Mouse (Mus musculus) lung, postnatal 36 days (tissue): Measurements from ENCODE around the gene Cdc25b.

Experiments
- DNase-seq: peaks from one replicate; pipeline ENCODE4 v3.0.0; 2022; ENCODE audit warnings: mixed read lengths

Cdc25b gene

DNA sequence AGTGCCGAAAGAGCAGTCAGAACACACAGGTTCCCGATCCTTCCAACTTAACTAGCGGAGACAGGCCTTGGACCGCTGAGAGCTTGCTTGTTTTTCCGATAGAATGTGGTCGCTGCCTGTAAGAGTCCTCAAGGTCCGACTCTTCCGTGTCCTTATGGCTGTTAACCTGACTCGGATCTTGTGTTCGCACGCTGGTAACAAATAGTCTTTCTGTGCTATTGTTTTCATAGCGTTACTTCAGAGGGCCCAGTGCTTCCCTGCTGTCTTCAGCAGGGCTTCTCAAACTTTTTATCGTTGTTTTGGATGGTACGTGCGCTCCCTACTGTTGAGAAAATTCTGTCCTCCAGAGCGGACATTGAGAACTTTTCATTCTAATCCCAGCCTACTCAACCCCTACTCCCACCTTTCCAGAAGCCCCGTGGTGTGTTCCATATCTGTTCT, 26.1 kb upstream of the Cdc25b start:
- DNase-seq, result peak; percentile 65

DNA sequence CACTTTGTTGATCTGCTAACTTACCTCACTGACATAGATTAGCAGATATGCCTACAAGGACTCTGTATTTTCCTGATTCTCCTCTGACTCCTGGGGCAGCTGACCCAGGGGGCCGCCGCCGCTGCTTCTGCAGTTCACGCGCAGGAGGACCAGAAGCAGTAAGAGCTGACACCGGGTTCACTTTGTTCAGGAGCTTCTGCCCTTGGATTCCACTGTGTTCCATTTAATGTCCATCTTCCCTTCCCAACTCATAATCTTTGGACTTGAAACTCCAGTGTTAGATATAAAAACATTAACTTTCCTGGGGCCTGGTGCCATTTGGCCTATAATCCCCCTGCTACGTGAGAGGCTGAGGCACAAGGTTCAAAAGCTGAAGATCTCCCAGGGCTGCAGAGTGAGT, 22.8 kb upstream of the Cdc25b start:
- no peak for DNase-seq

DNA sequence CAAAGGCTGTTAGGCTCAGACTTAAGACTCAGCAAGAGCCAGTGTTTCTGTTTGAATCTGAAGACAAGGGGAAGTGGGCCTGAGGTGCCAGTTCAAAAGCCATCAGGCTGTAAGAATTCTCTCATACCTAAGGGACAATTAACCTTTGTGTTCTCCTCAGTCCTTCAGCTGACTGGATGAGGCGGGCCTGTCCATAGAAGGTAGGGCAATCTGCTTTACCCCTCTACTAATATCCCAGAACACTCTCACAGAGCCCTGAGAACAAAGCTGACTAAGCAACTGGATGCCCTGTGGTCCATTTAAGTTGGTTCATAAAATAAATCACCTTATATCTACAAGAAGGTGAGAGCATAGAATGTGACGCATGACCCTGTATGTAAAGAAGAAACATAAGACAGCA, 20.6 kb upstream of the Cdc25b start:
- DNase-seq, result no peak

DNA sequence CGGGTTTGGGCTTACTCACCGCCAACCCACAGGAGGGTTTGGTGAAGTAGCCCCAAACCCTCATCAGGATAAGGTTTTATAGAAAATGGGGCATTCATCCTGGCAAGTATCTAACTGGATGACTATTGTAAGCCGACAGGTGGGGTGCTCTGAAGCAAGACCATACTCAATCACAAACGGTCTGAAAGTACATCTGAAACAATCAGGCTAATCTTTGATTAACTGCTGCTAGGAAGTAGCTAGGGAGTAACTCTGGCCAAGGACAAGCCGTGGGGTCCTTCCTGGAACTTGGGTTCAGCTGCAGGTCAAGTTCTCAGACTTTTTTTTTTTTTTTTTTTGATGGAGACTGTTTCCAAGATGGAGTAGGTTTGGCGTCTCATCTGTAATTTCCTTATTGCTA, 18.8 kb upstream of the Cdc25b start:
- DNase-seq, result no peak

DNA sequence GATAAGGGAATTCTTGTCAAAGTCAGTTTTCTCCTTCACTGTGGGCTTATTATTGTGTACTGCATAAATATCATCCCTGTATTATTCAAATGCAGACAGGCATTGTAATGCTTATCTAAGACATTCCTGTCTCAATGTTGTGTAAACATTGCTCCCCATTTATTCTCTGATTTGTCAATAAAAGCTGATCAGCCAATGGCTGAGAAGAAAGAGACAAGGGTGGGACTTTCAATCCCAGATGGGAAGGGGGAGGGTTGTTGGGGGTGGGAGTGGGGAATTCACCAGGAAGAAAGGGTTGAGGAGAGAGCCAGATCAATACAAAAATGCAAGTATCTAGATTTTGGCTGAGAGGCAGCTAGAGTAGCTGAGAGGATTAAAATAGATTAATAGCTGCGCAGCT, 17.8 kb upstream of the Cdc25b start:
- no peak for DNase-seq

DNA sequence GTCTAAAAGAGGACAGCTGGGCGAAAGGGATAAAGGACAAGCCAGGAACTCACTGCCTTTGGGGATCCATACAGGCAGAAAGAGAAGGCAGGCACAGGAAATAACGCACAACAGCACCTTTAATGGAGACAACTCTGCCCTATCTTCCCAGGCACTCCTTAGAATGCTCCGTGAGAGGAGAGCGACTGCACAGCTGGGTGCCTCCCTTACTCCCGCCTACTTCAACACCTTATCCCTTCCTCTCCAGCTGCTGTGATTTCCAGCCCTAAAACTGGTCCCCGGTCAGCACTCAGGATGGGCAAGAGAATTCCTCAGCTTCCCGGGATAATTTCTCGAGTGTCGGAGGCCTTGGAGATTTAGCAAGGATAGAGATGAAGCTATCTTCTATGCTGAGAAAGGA, 15.8 kb upstream of the Cdc25b start:
- no peak for DNase-seq

DNA sequence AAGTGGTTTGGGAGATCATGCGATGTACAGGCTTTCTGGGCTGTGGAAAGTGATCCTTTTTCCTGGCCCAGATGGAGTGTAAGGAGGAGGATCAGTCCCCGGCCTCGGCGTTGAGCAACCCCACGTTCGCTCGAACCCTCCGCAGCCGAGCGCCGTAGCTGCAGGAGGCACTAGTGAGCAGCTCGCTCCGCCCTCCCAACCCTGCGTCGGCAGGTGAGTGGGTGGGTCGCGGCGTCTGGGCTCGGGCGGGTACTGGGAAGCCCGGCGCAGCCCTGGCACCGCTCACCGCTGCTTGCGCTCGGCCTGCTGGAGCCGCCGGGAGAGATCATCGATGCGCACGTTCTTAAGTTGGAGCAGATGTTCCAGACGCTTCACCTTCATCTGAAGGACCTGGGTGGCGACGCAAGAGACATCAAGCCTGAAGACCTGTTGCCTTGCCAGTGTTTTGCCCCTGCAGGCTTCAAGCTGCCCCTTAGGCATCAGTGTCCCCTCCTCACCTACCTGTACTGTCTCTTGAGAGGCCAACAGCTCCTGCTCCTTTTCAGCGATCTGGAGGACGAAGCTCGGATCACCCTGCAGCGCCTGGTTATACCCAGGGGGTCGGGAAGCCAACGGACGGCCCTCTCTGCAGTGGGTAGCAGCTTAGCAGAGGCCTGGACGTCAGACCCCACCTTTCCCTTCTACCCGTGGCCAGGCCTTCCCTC, 15.2 kb upstream of the Cdc25b start:
- DNase-seq, result peak; percentile 84

DNA sequence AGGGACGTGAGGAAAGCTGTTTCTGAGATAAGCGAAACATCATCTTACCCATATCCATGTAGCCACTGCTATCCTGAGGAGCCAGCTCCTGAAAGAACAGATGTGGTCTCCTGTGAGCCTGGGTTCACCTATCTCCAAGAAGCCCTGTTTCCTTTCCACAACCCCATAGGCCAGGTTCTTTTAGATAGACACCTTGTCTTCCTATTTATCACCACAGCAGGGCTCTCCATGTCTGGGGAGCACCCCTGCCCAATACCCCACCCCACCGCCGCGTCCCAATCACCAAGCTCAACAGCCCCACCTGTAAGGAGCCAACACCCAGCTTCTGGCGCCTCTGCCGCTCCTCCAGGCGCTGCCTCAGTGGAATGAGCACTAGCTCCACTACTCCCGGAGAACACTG, 14.4 kb upstream of the Cdc25b start:
- no peak for DNase-seq

DNA sequence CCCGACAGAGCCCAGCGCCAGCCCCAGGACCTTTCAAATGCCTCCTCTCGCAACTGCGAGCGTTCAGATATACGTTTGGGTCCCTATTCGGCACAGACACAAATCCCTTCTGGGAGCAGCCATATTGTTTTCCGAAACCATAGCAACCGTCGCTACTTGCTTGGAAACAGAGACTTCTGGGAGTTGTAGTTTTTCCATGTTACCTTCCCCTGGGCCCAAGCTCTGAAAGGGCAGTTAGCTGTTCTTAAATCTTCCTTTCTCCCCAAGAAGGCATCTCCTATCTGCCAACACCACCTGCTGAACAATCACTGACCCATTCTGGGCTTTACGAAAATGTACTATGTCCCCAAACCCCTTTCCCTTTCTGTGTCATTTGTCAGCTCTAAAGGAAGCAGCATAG, 12.0 kb upstream of the Cdc25b start:
- DNase-seq, result peak; percentile 89

DNA sequence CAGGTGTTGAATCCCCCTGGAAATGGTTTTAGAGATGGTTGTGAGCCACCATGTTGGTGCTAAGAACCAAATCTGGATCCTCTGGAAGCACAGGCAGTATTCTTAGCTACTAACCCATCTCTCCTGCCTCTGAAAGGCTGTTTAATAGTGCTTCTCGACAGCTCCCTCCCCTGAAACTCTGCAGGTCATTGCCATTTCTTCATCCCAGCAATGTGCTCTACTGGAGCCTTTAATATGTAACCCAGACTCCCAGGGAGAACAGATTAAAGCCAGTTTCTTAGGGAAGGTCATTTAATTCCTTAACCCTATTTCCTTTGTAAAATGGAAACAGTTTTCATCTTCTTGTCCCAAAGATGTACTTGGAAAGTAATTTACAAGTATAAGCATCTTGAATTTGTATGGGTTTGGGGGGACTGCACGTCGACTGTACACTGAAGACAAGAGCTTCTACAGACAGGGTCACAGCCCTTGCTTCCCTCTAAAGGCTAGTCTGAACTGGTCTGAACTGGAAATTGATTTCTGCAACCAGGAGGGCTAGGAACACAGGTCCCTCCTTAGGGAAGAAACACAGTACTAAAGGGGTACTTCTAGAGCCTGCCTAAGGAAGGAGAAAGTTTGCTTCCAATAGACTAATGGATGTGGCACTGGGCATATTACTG, 11.3 kb upstream of the Cdc25b start:
- DNase-seq, result no peak

DNA sequence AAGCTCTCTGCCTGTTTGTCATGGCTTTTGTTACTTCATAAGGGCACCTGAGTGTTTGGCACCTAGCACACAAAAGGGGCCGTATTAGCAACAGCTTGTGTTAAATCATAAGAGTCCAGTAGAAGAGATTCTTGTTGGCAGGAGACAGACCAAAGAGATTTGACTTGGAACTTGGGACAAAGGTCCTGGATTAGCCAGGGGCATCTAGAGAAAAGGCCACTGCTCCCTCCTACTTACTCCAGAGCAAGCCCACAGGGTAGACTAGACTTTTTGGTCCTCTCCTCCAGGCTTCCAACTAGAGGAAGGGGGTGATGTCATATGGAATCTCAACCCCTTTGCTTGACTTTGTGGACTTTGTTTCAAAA, 10.8 kb upstream of the Cdc25b start:
- DNase-seq, result no peak

DNA sequence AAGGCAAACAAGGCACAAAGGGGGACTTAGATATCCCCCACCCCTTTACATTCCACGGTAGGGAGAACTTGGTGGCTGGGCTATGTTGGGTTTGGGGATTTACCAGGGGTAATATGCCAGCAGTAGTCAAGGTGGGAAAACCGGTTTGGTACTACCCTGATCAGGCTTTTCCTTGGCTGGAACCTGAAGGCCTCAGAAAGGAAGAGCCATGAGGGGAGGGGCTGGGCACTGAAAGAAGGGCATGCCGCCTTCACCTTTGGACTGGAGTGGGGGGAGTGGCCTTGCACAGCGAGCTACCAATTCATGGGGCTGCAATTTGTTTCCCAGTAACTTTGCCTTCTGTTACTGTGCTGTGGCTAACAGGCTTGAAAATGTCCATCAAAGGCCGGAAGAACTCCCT, 10.3 kb upstream of the Cdc25b start:
- DNase-seq, result peak; percentile 85

DNA sequence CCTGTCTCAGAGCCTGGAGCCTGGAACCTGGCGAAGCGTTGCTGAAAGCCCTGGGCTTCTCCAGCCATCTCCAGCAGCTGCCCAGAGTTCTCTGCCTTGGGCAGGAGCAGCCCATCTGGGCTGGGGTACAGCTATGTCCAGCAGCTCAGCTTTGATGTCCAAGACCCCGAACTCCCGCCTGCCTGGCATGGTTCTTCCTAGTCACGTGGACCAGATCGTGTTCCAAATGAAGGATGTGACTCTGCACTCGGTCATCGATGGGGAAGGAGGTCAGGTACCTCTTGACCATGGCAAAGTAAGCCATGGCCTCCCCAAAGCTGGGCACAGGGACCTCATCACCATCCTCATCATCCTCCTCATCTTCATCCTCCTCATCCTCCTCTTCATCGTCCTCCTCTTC, 8.8 kb upstream of the Cdc25b start:
- no peak for DNase-seq

DNA sequence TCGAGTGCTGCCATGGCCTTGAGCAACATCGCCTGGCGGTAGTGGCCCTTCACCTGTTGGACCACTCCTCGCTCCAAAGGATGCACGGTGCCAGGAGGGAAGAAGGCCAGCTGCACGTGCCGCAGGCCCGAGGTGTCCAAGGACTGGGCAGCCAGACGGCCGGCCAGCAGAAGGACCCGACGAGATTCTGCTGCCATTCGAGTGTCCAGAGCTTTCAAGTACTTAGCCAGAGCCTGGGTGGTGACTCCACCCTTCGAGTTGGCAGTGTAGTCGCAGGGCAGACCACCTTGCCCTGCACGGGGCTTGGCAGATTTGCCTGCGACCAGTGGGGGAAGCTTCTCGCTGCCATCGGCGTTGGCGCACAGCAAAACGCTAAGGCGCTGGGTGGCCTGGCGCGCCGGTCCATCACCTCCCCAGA, 7.9 kb upstream of the Cdc25b start:
- DNase-seq, result no peak

DNA sequence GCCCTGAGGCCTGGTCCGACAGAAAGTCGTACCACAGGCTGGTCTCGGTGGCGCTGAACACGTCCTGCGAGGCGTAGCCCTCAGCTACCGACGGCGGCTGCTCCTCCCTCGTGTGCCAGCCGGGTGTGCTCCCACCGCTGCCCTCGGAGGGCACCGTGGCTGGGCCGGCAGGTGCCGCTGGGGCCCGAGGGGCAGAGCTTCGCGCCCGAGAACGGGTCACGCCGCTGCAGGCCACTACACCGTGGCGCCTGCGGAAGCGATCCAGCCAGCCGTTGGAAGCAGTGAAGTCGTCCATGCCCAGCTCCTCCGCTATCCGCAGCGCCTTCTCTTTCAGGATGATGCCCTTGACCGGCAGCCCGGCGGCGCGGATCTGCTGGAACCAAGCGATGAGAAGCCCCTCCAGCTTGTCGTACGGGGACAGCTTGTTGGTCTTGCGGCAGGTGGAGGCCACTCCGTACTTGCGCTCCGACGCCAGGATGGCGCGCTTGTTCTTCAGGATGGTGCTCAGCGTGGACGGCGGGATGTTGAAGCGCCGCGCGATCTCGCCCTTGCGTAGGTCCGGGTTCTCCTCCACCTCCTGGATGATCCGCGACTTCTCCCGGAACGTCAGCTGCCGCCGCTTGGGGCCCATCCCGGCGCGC, 7.4 kb upstream of the Cdc25b start:
- peak; percentile 57 for DNase-seq

DNA sequence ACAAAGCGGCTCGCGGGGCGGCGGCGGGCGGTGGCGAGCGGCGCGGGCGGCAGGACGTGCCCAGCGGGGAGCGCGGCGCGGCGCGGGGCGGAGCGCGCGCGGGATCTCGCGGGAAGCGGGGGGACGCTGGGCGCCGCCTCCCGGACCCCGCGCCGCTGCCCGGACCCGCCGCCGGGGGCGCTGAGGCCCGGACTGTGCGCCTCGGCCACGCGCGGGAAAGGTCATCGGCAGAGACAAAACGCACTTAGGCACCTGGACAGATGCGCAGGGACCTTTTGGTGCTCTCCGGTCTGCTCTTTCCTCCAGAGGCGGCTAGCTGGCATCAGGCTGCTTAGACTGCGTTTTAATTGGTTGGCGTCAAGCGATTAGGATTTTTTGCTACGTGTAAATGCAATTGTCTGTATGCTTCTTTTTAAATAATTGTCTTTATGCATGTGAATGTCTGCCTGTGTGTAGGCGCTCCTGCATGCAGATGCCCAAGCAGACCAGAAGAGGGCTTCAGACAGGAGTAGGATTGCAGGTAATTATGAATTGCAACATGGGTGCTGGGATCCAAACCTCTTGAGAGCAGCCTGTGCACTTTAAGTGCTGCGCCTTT, 6.7 kb upstream of the Cdc25b start, which contains the start of gene Cenpb:
TSS of gene Cenpb (minus strand) at position 78 of the 598 bp plus-strand sequence.
- peak; percentile 86 for DNase-seq

DNA sequence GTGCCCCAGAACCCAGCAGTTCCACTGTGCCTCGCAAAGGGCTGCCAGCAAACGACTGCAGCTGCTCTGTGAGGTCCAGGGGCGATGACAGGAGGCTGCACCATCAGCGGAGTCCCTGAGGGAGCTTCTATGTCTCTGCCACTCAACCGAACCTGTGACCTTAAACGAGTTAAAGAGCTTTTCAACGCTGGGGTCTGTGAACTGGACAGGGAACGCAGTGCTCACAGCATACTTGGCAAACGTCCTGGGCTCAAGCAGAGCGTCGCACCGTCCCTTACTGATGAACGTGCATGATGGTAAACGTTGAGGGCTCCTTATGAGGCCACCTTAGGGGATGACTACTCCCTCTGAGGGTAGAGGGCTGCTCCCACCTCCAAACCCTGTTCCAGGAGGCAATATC, 406 bp upstream of the Cdc25b start:
- no peak for DNase-seq

DNA sequence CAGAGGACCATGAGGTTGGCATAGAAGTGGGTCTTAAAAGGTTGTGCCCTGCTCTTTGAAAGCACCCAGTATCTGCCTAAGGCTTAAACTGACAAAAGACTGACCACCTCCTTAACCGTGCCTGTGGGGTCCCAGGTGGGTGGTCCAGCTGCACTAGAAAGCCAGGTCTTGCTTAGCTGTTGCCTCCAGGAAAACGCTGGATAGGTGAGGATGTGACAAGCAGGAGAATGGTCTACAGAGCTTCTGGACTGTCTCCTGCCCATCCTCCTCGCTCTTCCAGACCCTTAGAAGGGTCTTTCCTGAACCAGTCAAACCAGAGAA, 813 bp downstream of the Cdc25b start:
- no peak for DNase-seq

DNA sequence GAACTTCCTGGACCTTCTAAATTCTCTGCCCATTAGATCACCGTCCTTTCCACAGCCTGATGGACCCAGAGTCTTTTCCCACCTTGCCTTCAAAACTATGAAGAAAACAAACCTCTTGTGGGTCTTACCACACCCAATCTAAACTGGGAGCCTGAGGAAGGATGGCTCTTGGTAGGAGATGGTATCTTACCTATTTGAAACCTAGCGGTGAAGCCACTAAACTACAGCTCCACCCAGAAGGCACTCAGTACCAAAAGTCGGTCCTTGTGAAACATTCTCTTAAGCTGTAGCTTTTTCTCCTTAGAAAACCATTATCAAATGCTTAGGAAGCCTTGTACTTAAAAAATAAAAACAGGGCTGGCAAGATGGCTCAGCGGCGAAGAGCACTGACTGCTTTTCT, 1.6 kb downstream of the Cdc25b start:
- DNase-seq, result no peak

DNA sequence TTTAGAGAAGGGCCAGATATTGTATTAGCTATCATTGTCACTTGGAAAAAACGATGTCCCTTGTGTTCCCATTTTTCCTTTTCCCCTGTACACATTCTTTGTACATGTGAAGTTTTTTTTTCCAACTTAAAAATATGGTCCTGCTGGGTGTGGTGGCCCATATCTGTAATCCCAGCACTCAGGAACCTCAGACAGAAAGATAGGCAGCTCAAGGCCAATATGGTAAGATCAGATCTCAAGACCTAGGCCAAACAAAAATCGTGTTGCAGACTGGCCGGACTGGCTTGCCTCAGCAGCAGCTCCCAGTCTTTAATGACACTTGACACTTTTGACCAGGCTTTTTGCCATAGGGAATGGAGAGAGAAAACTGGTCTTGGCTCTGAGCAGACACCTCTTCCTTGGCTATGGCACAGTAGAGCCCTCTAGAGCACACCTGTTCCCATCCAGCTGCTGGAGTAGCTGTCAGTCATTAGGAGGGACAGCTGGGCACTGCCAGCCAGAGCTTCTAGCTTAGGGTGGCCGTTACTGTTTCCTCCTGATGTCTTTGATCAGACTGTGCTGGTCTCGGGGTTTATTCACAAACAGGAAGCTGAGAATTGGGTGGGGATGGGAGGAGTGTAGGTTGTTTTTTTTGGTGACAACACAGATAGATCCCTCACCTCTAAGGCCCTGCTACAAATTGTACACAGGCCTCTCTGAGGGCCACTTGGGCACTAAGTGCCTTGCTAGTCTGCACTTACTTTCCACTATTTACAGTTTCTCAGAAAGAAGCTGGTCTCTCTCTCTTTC, 3.0 kb downstream of the Cdc25b start:
- DNase-seq, result peak; percentile 70

DNA sequence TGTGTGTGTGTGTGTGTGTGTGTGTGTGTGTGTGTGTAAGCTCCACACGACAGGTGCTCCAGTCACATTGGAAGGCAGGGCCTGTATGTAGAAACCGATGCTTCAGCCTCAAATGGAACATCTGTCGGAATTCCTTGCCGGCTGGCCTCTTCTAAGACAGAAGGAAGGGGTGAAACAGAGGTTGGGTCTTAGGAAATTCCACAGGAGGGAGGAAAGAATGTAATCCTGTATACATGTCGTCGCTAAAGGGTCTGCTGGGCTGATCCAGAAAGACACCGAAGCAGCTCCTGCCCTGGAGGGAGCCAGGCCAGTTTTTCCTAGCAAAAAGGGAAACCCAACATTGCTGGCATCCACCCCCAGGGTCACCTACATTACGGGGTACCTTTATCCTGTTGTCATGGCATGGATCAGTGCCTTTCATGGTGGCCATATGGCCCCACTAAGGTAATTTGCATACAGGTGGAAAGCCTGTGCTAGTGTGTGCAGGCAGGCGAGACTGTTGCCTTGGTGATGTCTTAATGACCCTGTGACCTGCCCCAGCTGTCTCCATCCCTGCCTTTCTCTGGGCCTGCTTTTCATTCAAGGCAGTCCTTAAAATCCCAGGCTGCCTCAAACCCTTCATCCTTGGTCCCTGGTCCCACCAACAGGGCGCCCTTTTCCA, 3.7 kb downstream of the Cdc25b start:
- peak; percentile 48 for DNase-seq

DNA sequence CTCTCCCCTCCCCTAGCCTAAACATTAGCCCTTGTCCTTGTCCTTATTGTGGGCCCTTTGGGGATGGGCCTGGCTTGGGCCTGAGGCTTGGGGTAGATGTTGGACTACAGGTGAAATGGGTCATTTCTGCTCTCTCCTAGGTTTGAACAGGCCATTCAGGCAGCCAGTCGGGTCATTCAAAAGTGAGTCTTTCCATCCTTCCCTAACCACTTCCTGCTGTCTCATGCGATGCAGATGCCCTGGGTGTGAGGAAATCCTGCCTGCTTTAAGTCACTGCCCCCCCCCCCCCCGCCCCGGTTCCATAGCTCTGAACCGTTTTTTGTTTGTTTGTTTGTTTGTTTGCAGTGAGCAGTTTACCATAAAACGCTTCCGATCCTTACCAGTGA, 4.2 kb downstream of the Cdc25b start:
- DNase-seq, result no peak
